Mouse (Mus musculus) forebrain, embryonic 11.5 days (tissue): ENCODE measurements around the gene Aqr. TPM values are rescaled to one million over a fixed set of nuclear protein-coding genes. Genes with fewer than 3 reads are reported as not detected.

Experiments used
- ATAC-seq: fragments of 200-750 bp; cut with Nextera tagmentation; replicated peaks from 2 replicates; pipeline ENCODE4 v1.8.0; 2017; ENCODE audit warnings: moderate TSS enrichment; ENCODE audit not compliant: low FRiP score
- DNase-seq: peaks from one replicate; pipeline ENCODE4 v3.0.0-alpha.2; 2017; ENCODE audit warnings: low spot score
- H3K27ac ChIP-seq: fragments of 300-500 bp; sonication (generic); 2 replicates; pipeline ENCODE4 v1.5.1; 2014; ENCODE audit warnings: low read depth, low read length
- H3K27me3 ChIP-seq: fragments of 300-500 bp; sonication (generic); 2 replicates; pipeline ENCODE4 v1.6.1; 2014; ENCODE audit warnings: mild to moderate bottlenecking, low read length, mixed read lengths; ENCODE audit not compliant: control insufficient read depth, insufficient read depth
- H3K36me3 ChIP-seq: fragments of 300-500 bp; sonication (generic); 2 replicates; pipeline ENCODE4 v1.6.1; 2014; ENCODE audit warnings: mild to moderate bottlenecking, low read length, moderate library complexity, mixed read lengths; ENCODE audit not compliant: control insufficient read depth, insufficient read depth
- H3K4me1 ChIP-seq: fragments of 300-500 bp; sonication (generic); replicated peaks from 2 replicates; pipeline ENCODE4 v1.6.1; 2014; ENCODE audit warnings: low read length, mixed read lengths; ENCODE audit not compliant: control insufficient read depth, insufficient read depth
- H3K4me2 ChIP-seq: fragments of 300-500 bp; sonication (generic); 2 replicates; pipeline ENCODE4 v1.6.1; 2014; ENCODE audit warnings: low read depth, mild to moderate bottlenecking, low read length, moderate library complexity, mixed read lengths; ENCODE audit not compliant: severe bottlenecking
- H3K4me3 ChIP-seq: fragments of 300-500 bp; sonication (generic); 2 replicates; pipeline ENCODE4 v1.5.1; 2014; ENCODE audit warnings: low read depth, low read length
- H3K9ac ChIP-seq: fragments of 300-500 bp; sonication (generic); 2 replicates; pipeline ENCODE4 v1.6.1; 2014; ENCODE audit warnings: low read length
- H3K9me3 ChIP-seq: fragments of 300-500 bp; sonication (generic); 2 replicates; pipeline ENCODE4 v1.6.1; 2016; ENCODE audit warnings: low read length, mixed read lengths; ENCODE audit not compliant: control insufficient read depth
- WGBS: fragments of 180-500 bp; shearing (Covaris S2); extraction: QIAGEN DNeasy Blood & Tissue Kit; methylation state at CpG from one replicate; pipeline ENCODE4 v1.1.7; 2014; 5-methylcytosine and 5-hydroxymethylcytosine counted together
- polyA plus RNA-seq: library from polyadenylated mRNA; unstranded; fragments of >200 nt; fragmentation: Nextera tagmentation; extraction: Ambion mirVana; gene quantifications from 2 replicates; pipeline ENCODE4 v1.2.1, GENCODE M21; 2014

The Aqr gene
- polyA plus RNA-seq, 1 experiment from 2014 or later, result 63.9 TPM

DNA sequence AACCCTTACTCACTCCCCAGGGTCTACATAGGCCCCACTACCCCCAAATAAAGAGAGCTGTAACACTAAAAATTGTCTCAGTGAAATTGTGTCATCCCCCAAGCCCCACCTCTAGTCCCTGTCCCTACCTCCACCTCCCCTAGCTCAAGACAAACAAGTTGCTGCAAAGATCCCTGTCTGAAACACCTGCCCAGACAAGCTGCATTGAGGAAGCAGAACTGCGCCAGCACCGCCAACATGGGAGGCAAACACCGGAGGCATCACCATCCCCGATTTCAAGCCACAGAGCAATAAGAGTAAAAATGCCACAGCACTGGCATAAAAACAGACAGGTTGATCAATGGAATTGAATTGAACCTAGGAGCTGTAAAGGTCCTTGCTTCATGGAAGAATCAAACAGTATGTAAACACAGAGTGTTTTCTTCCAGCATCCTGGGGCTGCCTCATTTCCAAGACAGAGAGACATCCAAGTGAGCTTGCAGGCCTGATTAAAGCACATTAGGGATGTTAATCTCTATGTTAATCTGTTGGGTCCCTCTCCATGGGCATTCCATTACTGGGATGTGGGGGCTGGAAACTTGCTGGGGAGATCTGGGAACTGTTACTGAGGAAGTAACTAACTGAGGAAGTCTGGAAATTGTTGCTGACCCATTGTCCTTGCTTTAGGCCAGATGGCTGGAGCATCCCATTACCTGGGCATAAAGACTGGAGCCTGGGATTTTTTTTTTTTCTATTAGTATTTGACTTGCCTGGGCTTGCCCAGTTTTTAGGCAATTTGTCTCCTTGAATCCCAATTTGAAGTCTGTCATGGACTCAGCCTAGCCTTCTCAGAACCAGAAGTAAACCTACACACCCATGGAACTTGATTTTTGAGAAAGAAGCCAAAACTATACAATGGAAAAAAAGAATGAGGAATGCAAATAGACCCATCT lies 8.8 kb downstream of the Aqr start:
- H3K27me3 ChIP-seq, result no peaks in the 10 kb centered on the region
- H3K4me3 ChIP-seq, result no peak overlapping the region
- 44% methylated on average over 4 of the region's 4 CpGs for WGBS
- H3K4me1 ChIP-seq, result no peaks in the 10 kb centered on the region; the same call in 1 of the 2 replicates
- H3K36me3 ChIP-seq, result no peaks in the 10 kb centered on the region
- no peaks in the 10 kb centered on the region for H3K9me3 ChIP-seq
- ATAC-seq, result no peak
- H3K27ac ChIP-seq, result no peak overlapping the region
- no peak overlapping the region for H3K4me2 ChIP-seq
- no peak for DNase-seq
- no peak overlapping the region for H3K9ac ChIP-seq

DNA sequence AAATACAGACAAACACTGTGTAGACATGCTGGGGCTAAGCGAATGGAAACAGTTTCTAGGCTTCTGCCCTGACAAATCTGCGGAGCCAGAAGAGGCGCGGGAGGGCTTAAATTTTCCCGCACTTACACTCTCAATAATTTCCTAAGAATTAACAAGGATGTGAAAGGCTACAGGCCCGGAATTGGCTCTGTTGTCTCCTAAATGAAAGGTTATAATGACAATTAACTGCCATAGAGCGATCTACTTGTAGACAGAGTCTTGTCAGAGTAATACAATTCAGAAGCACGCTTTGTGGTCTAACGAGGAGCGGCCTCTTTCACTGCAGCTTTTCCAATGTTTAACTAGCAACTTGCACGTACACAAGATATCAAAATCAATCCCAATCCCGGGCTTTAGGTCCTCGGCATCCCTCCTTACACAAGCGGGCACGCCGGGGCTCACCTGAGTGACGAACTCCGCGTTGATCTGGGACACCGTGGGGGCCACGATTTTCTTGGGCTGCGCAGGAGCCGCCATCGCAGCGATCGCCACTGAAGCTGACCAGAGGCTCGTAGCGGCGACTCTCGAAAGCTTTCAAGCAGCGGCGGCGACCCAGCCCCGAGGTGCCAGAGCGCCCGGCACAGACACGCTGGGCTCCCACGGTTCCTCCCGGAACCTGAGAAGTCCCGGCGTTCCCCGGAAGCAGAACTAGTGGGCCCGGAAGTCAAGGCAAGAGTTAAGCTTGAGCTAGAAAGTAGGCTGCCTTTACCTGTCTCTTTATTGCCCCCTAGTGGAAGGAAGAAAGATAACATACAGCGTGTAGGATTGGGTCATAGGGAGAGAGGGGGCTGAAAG lies 12.0 kb downstream of the Aqr start:
- Histone ChIP-seq H3K36me3 (no peaks in the 10 kb centered on the region), H3K9ac (peak overlapping the region; percentile 76), H3K4me2 (peak overlapping the region; percentile 78), H3K4me3 (peak overlapping the region; percentile 69), H3K27ac (no peak overlapping the region), H3K27me3 (no peaks in the 10 kb centered on the region), H3K4me1 (no peaks in the 10 kb centered on the region; the same call in 1 of the 2 replicates), H3K9me3 (no peaks in the 10 kb centered on the region)
- DNase-seq, result peak; percentile 79
- peak; percentile 93 for ATAC-seq
- WGBS, result under 1% methylated on average over 44 of the region's 44 CpGs

DNA sequence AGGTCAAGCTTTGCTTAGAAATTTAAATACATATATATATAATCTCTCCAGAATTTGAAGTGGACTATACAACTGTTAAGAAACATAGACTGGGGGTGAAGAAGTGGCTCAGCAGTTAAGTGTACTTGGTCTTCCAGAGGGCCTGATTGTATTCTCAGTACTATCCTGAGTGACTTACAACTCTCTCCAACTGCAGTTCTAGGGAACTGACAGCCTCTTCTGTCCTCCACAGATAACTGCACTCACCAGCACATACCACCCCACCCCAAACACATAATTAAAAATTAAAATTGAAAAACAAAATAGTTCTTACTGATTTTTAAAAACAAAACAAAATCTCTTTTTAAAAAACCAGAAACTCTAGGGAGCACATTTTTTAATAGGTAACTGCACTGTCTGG lies 13.6 kb downstream of the Aqr start:
- ATAC-seq, result no peak
- no peak overlapping the region for H3K4me2 ChIP-seq
- H3K9ac ChIP-seq, result no peak overlapping the region
- no peaks in the 10 kb centered on the region for H3K27me3 ChIP-seq
- H3K4me3 ChIP-seq, result no peak overlapping the region
- DNase-seq, result no peak
- no peaks in the 10 kb centered on the region for H3K36me3 ChIP-seq
- H3K9me3 ChIP-seq, result no peaks in the 10 kb centered on the region
- H3K27ac ChIP-seq, result no peak overlapping the region
- no peaks in the 10 kb centered on the region; the same call in 1 of the 2 replicates for H3K4me1 ChIP-seq

DNA sequence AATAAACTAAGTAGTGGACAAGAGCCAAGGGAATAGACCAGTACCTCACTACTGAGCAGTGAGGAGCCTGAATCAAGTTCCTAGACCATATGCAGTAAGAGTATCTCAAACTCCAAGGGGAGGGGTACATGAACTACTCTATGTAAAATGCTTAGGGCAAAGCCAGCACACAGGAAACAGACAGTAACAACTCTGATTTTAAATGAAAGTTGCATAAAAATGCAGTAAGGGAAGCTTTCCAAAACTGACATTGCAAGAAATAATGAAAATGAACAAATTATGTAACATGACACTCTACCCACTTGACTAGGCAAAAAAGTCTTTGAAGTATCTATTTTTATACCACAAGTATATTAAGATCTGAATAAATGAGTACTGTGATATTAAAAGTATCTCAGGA lies 19.0 kb downstream of the Aqr start:
- no peaks in the 10 kb centered on the region for H3K27me3 ChIP-seq
- no peaks in the 10 kb centered on the region for H3K4me1 ChIP-seq
- no peak overlapping the region for H3K4me2 ChIP-seq
- ATAC-seq, result no peak
- no peaks in the 10 kb centered on the region for H3K36me3 ChIP-seq
- DNase-seq, result no peak
- H3K9ac ChIP-seq, result no peak overlapping the region
- no peak overlapping the region for H3K27ac ChIP-seq
- no peaks in the 10 kb centered on the region for H3K9me3 ChIP-seq
- no peak overlapping the region for H3K4me3 ChIP-seq

DNA sequence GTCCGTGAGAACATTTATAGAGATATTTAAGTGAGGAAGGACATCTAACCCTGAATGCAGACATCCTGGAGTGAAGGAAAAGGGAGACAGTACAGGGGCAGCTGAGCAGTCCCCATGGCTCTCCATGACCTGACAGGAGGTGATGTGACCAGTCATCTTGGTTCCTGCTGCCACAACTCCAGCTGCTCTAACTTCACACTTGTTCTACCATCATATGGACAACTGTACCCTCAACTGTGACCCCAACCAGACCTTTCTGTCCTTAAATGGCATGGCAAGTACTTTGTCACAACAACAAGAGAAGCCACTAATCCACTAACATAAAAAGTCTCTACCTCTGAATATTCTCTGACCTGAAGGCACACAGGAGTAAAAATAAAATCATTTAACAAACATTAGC lies 24.8 kb downstream of the Aqr start:
- no peak overlapping the region for H3K9ac ChIP-seq
- H3K9me3 ChIP-seq, result no peaks in the 10 kb centered on the region
- H3K27me3 ChIP-seq, result no peaks in the 10 kb centered on the region
- no peaks in the 10 kb centered on the region for H3K4me1 ChIP-seq
- H3K27ac ChIP-seq, result no peak overlapping the region
- no peak overlapping the region for H3K4me3 ChIP-seq
- H3K4me2 ChIP-seq, result no peak overlapping the region
- ATAC-seq (no peak), DNase-seq (no peak)
- WGBS, result 95% methylated on average over 1 of the region's 1 CpGs
- H3K36me3 ChIP-seq, result no peaks in the 10 kb centered on the region; the same call in 1 of the 2 replicates

DNA sequence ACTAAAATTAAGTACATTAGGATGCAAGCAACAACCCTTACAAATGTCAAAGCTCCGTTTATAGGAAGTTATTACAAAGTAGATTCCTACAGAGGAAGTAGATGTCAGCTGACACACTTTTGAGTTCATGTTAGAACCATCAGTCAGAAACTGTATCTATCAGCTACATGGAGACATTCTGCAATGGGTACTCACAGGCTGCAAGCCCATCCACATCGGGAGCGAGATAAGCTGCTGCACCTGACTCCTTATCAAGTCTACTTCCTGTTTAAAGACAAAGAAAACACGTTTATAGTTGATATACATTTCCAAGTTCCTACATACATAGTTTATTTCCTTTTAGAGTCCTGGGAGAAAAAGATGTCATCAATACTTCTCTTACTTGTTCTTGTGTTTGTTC lies 29.5 kb downstream of the Aqr start:
- Histone ChIP-seq H3K27ac (no peak overlapping the region), H3K9ac (no peak overlapping the region), H3K4me2 (no peak overlapping the region), H3K27me3 (no peaks in the 10 kb centered on the region), H3K4me3 (no peak overlapping the region), H3K9me3 (no peaks in the 10 kb centered on the region), H3K4me1 (no peaks in the 10 kb centered on the region), H3K36me3 (no peaks in the 10 kb centered on the region; the same call in 1 of the 2 replicates)
- no peak for DNase-seq
- ATAC-seq, result no peak
- 88% methylated on average over 4 of the region's 4 CpGs for WGBS

DNA sequence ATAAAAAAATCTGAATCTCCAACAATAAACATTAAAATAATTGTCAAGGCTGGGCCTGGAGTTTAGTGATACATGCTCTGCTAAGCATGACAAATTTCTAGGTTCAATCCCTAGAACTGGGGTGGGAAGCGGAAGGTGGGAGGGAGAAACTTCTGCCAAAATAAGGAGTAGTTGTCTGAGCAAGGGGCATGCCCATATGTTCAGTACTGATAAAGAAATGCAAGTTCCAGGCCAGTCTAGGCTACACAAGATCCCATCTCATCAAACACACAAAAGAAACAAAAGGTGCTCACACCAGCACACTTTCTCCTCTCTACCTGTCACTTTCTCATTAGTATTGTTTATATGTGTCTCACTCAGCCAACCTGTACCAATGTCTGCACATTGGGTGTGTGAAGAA lies 30.2 kb downstream of the Aqr start:
- DNase-seq (no peak), ATAC-seq (no peak)
- H3K4me1 ChIP-seq, result no peaks in the 10 kb centered on the region
- H3K36me3 ChIP-seq, result no peaks in the 10 kb centered on the region; the same call in 1 of the 2 replicates
- no peak overlapping the region for H3K9ac ChIP-seq
- 90% methylated on average over 1 of the region's 1 CpGs for whole genome bisulfite sequencing
- no peak overlapping the region for H3K4me2 ChIP-seq
- H3K9me3 ChIP-seq, result no peaks in the 10 kb centered on the region
- H3K27me3 ChIP-seq, result no peaks in the 10 kb centered on the region
- H3K4me3 ChIP-seq, result no peak overlapping the region
- no peak overlapping the region for H3K27ac ChIP-seq

DNA sequence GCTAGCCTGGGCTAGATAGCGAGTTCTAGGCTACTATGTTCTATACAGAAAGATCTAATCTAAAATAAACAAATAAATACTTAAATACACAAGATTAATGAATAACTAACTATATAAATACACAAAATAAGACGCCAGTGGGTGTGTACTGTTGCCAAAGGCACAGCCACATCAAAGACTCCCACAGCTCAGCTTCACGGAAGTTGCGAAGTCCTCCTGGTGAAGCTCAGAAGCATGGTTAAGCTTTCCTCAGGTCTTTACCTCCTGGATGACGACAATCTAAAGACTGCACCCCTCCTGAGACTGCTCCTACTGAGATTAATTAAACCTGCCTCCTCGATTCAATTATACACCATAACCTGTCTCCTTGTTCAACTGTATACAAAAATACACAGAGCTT lies 33.6 kb downstream of the Aqr start:
- Histone ChIP-seq H3K27me3 (no peaks in the 10 kb centered on the region), H3K4me3 (no peak overlapping the region), H3K4me2 (no peak overlapping the region), H3K27ac (no peak overlapping the region), H3K9me3 (no peaks in the 10 kb centered on the region), H3K9ac (no peak overlapping the region), H3K4me1 (no peaks in the 10 kb centered on the region), H3K36me3 (peaks cover 5% of the 10 kb centered on the region; the same call in 1 of the 2 replicates)
- no peak for DNase-seq
- WGBS, result 95% methylated on average over 6 of the region's 6 CpGs
- no peak for ATAC-seq
